Mouse (Mus musculus) embryonic facial prominence, embryonic 11.5 days (tissue): ENCODE data around the gene Specc1. TPM values are rescaled to one million over a fixed set of nuclear protein-coding genes. Genes with fewer than 3 reads are reported as not detected.

Source experiments
- ATAC-seq: fragments of 200-750 bp; cut with Nextera tagmentation; replicated peaks from 2 replicates; pipeline ENCODE4 v1.8.0; 2017; ENCODE audit warnings: low read depth; ENCODE audit not compliant: insufficient number of reproducible peaks, low FRiP score, low TSS enrichment
- DNase-seq: peaks from one replicate; pipeline ENCODE4 v3.0.0-alpha.2; 2015; ENCODE audit warnings: low spot score
- H3K27ac ChIP-seq: fragments of 300-500 bp; sonication (generic); replicated peaks from 2 replicates; pipeline ENCODE4 v1.5.1; 2014; ENCODE audit warnings: mild to moderate bottlenecking, low read depth, low read length, control low read depth
- H3K27me3 ChIP-seq: fragments of 300-500 bp; sonication (generic); 2 replicates; pipeline ENCODE4 v1.6.1; 2014; ENCODE audit warnings: mild to moderate bottlenecking, low read length, moderate library complexity, mixed read lengths; ENCODE audit not compliant: control insufficient read depth, insufficient read depth
- H3K36me3 ChIP-seq: fragments of 300-500 bp; sonication (generic); replicated peaks from 2 replicates; pipeline ENCODE4 v1.6.1; 2014; ENCODE audit warnings: low read depth, mild to moderate bottlenecking, low read length, moderate library complexity, mixed read lengths; ENCODE audit not compliant: control insufficient read depth, insufficient read depth
- H3K4me1 ChIP-seq: fragments of 300-500 bp; sonication (generic); 2 replicates; pipeline ENCODE4 v1.6.1; 2014; ENCODE audit warnings: low read length, mixed read lengths; ENCODE audit not compliant: control insufficient read depth, insufficient read depth
- H3K4me2 ChIP-seq: fragments of 300-500 bp; sonication (generic); 2 replicates; pipeline ENCODE4 v1.6.1; 2014; ENCODE audit warnings: low read depth, mild to moderate bottlenecking, control low read depth, low read length, moderate library complexity
- H3K4me3 ChIP-seq: fragments of 300-500 bp; sonication (generic); 2 replicates; pipeline ENCODE4 v1.5.1; 2014; ENCODE audit warnings: low read depth, low read length, control low read depth
- H3K9ac ChIP-seq: fragments of 300-500 bp; sonication (generic); replicated peaks from 2 replicates; pipeline ENCODE4 v1.6.1; 2014; ENCODE audit warnings: mild to moderate bottlenecking, control low read depth, low read length
- H3K9me3 ChIP-seq: fragments of 300-500 bp; sonication (generic); replicated peaks from 2 replicates; pipeline ENCODE4 v1.6.1; 2016; ENCODE audit warnings: mild to moderate bottlenecking, low read length, inconsistent platforms, mixed read lengths; ENCODE audit not compliant: control insufficient read depth
- WGBS: fragments of 180-500 bp; shearing (Covaris S2); extraction: QIAGEN DNeasy Blood & Tissue Kit; methylation state at CpG from one replicate; pipeline ENCODE4 v1.1.7; 2014; 5-methylcytosine and 5-hydroxymethylcytosine counted together
- polyA plus RNA-seq: library from polyadenylated mRNA; unstranded; fragments of >200 nt; fragmentation: Nextera tagmentation; extraction: Ambion mirVana; gene quantifications from 2 replicates; pipeline ENCODE4 v1.2.1, GENCODE M21; 2014

Specc1 gene
- polyA plus RNA-seq, 1 experiment from 2014 or later, result 17.2 TPM

GRCm38 (mm10) chr11:62253380-62253779 lies 296.8 kb downstream of the Specc1 start:
- Histone ChIP-seq H3K4me3 (no peak overlapping the region), H3K4me1 (0 out of 2 replicates have a peak, but pooled peaks cover 3% of the 10 kb centered on the region), H3K4me2 (no peak overlapping the region), H3K27ac (no peak overlapping the region), H3K9ac (no peak overlapping the region), H3K9me3 (no peaks in the 10 kb centered on the region), H3K27me3 (no peaks in the 10 kb centered on the region), H3K36me3 (no peaks in the 10 kb centered on the region)
- 76% methylated on average over 5 of the region's 5 CpGs for WGBS
- no peak for ATAC-seq
- DNase-seq, result no peak

GRCm38 (mm10) chr11:62259214-62259613 lies 302.7 kb downstream of the Specc1 start:
- ATAC-seq (no peak), DNase-seq (no peak)
- 35% methylated on average over 5 of the region's 5 CpGs for WGBS
- H3K4me1 ChIP-seq, result no peaks in the 10 kb centered on the region
- no peak overlapping the region for H3K9ac ChIP-seq
- H3K9me3 ChIP-seq, result no peaks in the 10 kb centered on the region
- H3K27ac ChIP-seq, result no peak overlapping the region
- H3K4me2 ChIP-seq, result no peak overlapping the region
- no peaks in the 10 kb centered on the region for H3K27me3 ChIP-seq
- H3K4me3 ChIP-seq, result no peak overlapping the region
- H3K36me3 ChIP-seq, result no peaks in the 10 kb centered on the region

GRCm38 (mm10) chr11:62263599-62263998 lies 307.0 kb downstream of the Specc1 start:
- Histone ChIP-seq H3K9ac (no peak overlapping the region), H3K4me1 (no peaks in the 10 kb centered on the region), H3K36me3 (no peaks in the 10 kb centered on the region), H3K4me3 (no peak overlapping the region), H3K9me3 (no peaks in the 10 kb centered on the region), H3K27ac (no peak overlapping the region), H3K27me3 (no peaks in the 10 kb centered on the region), H3K4me2 (no peak overlapping the region)
- 82% methylated on average over 7 of the region's 7 CpGs for WGBS
- DNase-seq, result no peak
- no peak for ATAC-seq

GRCm38 (mm10) chr11:62264018-62264417 lies 307.5 kb downstream of the Specc1 start:
- Histone ChIP-seq H3K9ac (no peak overlapping the region), H3K27me3 (no peaks in the 10 kb centered on the region), H3K27ac (no peak overlapping the region), H3K4me3 (no peak overlapping the region), H3K4me1 (no peaks in the 10 kb centered on the region), H3K4me2 (no peak overlapping the region), H3K36me3 (no peaks in the 10 kb centered on the region), H3K9me3 (no peaks in the 10 kb centered on the region)
- ATAC-seq, result no peak
- 84% methylated on average over 7 of the region's 7 CpGs for WGBS
- DNase-seq, result no peak

- no peaks in the 10 kb centered on the region for H3K9me3 ChIP-seq
- H3K4me2 ChIP-seq, result no peak overlapping the region
- no peak overlapping the region for H3K9ac ChIP-seq
- no peak overlapping the region for H3K27ac ChIP-seq
- 82% methylated on average over 7 of the region's 7 CpGs for WGBS
- no peak overlapping the region for H3K4me3 ChIP-seq
- no peaks in the 10 kb centered on the region for H3K36me3 ChIP-seq
- no peak for DNase-seq
- ATAC-seq, result no peak
- H3K4me1 ChIP-seq, result no peaks in the 10 kb centered on the region; the same call in 1 of the 2 replicates
- no peaks in the 10 kb centered on the region for H3K27me3 ChIP-seq
These were observed 309.1 kb downstream of the Specc1 start for GRCm38 (mm10) chr11:62265642-62266041.

GRCm38 (mm10) chr11:62266466-62267214 lies 310.1 kb downstream of the Specc1 start:
- Histone ChIP-seq H3K4me1 (no peaks in the 10 kb centered on the region; the same call in 1 of the 2 replicates), H3K9ac (no peak overlapping the region), H3K4me3 (no peak overlapping the region), H3K27me3 (no peaks in the 10 kb centered on the region), H3K27ac (no peak overlapping the region), H3K4me2 (no peak overlapping the region), H3K9me3 (no peaks in the 10 kb centered on the region), H3K36me3 (no peaks in the 10 kb centered on the region)
- no peak for DNase-seq
- 62% methylated on average over 17 of the region's 17 CpGs for WGBS
- ATAC-seq, result no peak

GRCm38 (mm10) chr11:62268381-62268780 lies 311.8 kb downstream of the Specc1 start:
- Histone ChIP-seq H3K36me3 (no peaks in the 10 kb centered on the region), H3K27me3 (no peaks in the 10 kb centered on the region), H3K9ac (no peak overlapping the region), H3K27ac (no peak overlapping the region), H3K4me1 (no peaks in the 10 kb centered on the region; the same call in 1 of the 2 replicates), H3K9me3 (no peaks in the 10 kb centered on the region), H3K4me2 (no peak overlapping the region), H3K4me3 (no peak overlapping the region)
- ATAC-seq (no peak), DNase-seq (no peak)
- 74% methylated on average over 8 of the region's 8 CpGs for WGBS

GRCm38 (mm10) chr11:62269097-62269496 lies 312.5 kb downstream of the Specc1 start:
- DNase-seq (no peak), ATAC-seq (no peak)
- no peak overlapping the region for H3K4me3 ChIP-seq
- no peaks in the 10 kb centered on the region; the same call in 1 of the 2 replicates for H3K4me1 ChIP-seq
- H3K9me3 ChIP-seq, result no peaks in the 10 kb centered on the region
- no peak overlapping the region for H3K27ac ChIP-seq
- no peaks in the 10 kb centered on the region for H3K27me3 ChIP-seq
- no peak overlapping the region for H3K9ac ChIP-seq
- no peaks in the 10 kb centered on the region for H3K36me3 ChIP-seq
- H3K4me2 ChIP-seq, result no peak overlapping the region
- 60% methylated on average over 12 of the region's 12 CpGs for WGBS
